Mouse (Mus musculus) CD4-positive, CD25-positive, alpha-beta regulatory T cell, adult 2 months (primary cell): ENCODE data around the gene Ttc23.

Experiments used
- DNase-seq: peaks from one replicate; pipeline ENCODE4 v3.0.0-alpha.2; 2012; ENCODE audit warnings: low read depth, low spot score

Ttc23 gene

GRCm38 (mm10) chr7:67644833-67645680, 2.2 kb upstream of the Ttc23 start, which contains the start of gene Lrrc28:
Lrrc28 (minus strand) TSS chr7:67645268.
- peak; percentile 100 for DNase-seq

- no peak for DNase-seq
Measured at GRCm38 (mm10) chr7:67645681-67646014, 1.6 kb upstream of the Ttc23 start.

- no peak for DNase-seq
Measured at GRCm38 (mm10) chr7:67646131-67646530, 1.1 kb upstream of the Ttc23 start.

- DNase-seq, result no peak
Measured at GRCm38 (mm10) chr7:67648376-67648775, 1.2 kb downstream of the Ttc23 start.

GRCm38 (mm10) chr7:67652211-67652610, 5.0 kb downstream of the Ttc23 start:
- DNase-seq, result no peak

- no peak for DNase-seq
Measured at GRCm38 (mm10) chr7:67654668-67655067, 7.5 kb downstream of the Ttc23 start.

- DNase-seq, result no peak
Measured at GRCm38 (mm10) chr7:67655186-67655585, 8.0 kb downstream of the Ttc23 start.

- DNase-seq, result no peak
Measured at GRCm38 (mm10) chr7:67658110-67658509, 10.9 kb downstream of the Ttc23 start.

- no peak for DNase-seq
Measured at GRCm38 (mm10) chr7:67662424-67662823, 15.2 kb downstream of the Ttc23 start.

GRCm38 (mm10) chr7:67663981-67664694, 16.9 kb downstream of the Ttc23 start:
- no peak for DNase-seq

- DNase-seq, result peak; percentile 36
Measured at GRCm38 (mm10) chr7:67670965-67671364, 23.8 kb downstream of the Ttc23 start.

- DNase-seq, result peak; percentile 90
Measured at GRCm38 (mm10) chr7:67672650-67673049, 25.4 kb downstream of the Ttc23 start.

- no peak for DNase-seq
Measured at GRCm38 (mm10) chr7:67673656-67674055, 26.4 kb downstream of the Ttc23 start.

GRCm38 (mm10) chr7:67678878-67679499, 31.8 kb downstream of the Ttc23 start:
- no peak for DNase-seq

GRCm38 (mm10) chr7:67681078-67681477, 33.9 kb downstream of the Ttc23 start:
- DNase-seq, result no peak

- no peak for DNase-seq
Measured at GRCm38 (mm10) chr7:67683006-67683405, 35.8 kb downstream of the Ttc23 start.

- no peak for DNase-seq
Measured at GRCm38 (mm10) chr7:67686545-67686944, 39.3 kb downstream of the Ttc23 start.

GRCm38 (mm10) chr7:67688281-67688680, 41.1 kb downstream of the Ttc23 start:
- no peak for DNase-seq

- DNase-seq, result no peak
Measured at GRCm38 (mm10) chr7:67689793-67690192, 42.6 kb downstream of the Ttc23 start.

GRCm38 (mm10) chr7:67691036-67691435, 43.8 kb downstream of the Ttc23 start:
- DNase-seq, result no peak

- DNase-seq, result no peak
Measured at GRCm38 (mm10) chr7:67692141-67692540, 44.9 kb downstream of the Ttc23 start.

- DNase-seq, result no peak
Measured at GRCm38 (mm10) chr7:67692791-67693538, 45.8 kb downstream of the Ttc23 start.
